Comparison of ENCODE assay signal across 33 mouse cellular contexts in genomic region chr7:19067063-19067462, GRCm38 (mm10). TPM values are rescaled to one million over a fixed set of nuclear protein-coding genes. Genes with fewer than 3 reads are reported as not detected.
A peak's percentile ranks its signal among the peaks of the same experiment; 100 is the strongest.
DNase-seq lines count a peak whose midpoint lies in the region; ATAC-seq and TF ChIP-seq lines count a peak whose summit lies in the region.
"Had no signal": no experiment of that assay in that cellular context is flagged by ENCODE, and none has a peak within 500 bp of the region (broad histone marks: within the 10 kb centered on the region; RNA-seq: fewer than 3 reads in every experiment).

No protein-coding gene starts in this region.

- no peak overlapping the region for H3K4me2 ChIP-seq in forebrain, embryonic 14.5 days (ENCODE audit: low read length)
- H3K4me2 ChIP-seq: embryonic facial prominence, embryonic 13.5 days; forebrain, embryonic 12.5 days; heart, embryonic 11.5 days; hindbrain, embryonic 12.5 days; hindbrain, embryonic 15.5 days; intestine, embryonic 15.5 days had no signal

- H3K9ac ChIP-seq in forebrain, embryonic 14.5 days (ENCODE audit: low read length) = no peak overlapping the region
- H3K9ac ChIP-seq: embryonic facial prominence, embryonic 13.5 days; forebrain, embryonic 12.5 days; hindbrain, embryonic 12.5 days; hindbrain, embryonic 15.5 days; intestine, embryonic 15.5 days had no signal

- WGBS in heart, embryonic 10.5 days = 41% methylated on average over 14 of the region's 14 CpGs
- whole genome bisulfite sequencing in forebrain, embryonic 14.5 days = 53% methylated on average over 14 of the region's 14 CpGs

- CTCF ChIA-PET in Patski (lab: Charles Lee) = interaction anchor here (0.8 kb wide), 1 partner anchor 88 kb away, joined by 3 read pairs; no protein-coding TSS in a partner anchor

- no peak for TF ChIP-seq CTCF in Patski (IDR thresholded peaks at IDR 0.05)

- H3K4me3 ChIP-seq in heart, embryonic 10.5 days = peak overlapping the region; percentile 1; the same call in 1 of the 2 replicates
- no peak overlapping the region for H3K4me3 ChIP-seq in forebrain, embryonic 14.5 days (ENCODE audit: low read depth, low read length)
- H3K4me3 ChIP-seq: embryonic facial prominence, embryonic 10.5 days; embryonic facial prominence, embryonic 13.5 days; erythroblast, embryonic 14.5 days; forebrain, embryonic 12.5 days; hindbrain, embryonic 12.5 days; hindbrain, embryonic 15.5 days; intestine, embryonic 15.5 days had no signal

- no peaks in the 10 kb centered on the region for H3K9me3 ChIP-seq in heart, embryonic 10.5 days
- no peaks in the 10 kb centered on the region for H3K9me3 ChIP-seq in forebrain, embryonic 14.5 days (replicated peaks; ENCODE audit: control insufficient read depth, low read length)
- H3K9me3 ChIP-seq: embryonic facial prominence, embryonic 13.5 days; forebrain, embryonic 12.5 days; G1E; hindbrain, embryonic 15.5 days; intestine, embryonic 15.5 days had no signal

- ATAC-seq in Patski = peak; percentile 17
- ATAC-seq in megakaryocyte-erythroid progenitor cell, adult 5-6 weeks (replicated peaks; ENCODE audit: low FRiP score, low TSS enrichment, poor library complexity, severe bottlenecking) = 0 out of 2 replicates have a peak, but pooled peaks have one; percentile 27
- ATAC-seq in forebrain, embryonic 14.5 days = no peak
- ATAC-seq: activated CD4-positive, CD25-positive, alpha-beta regulatory T cell, adult 4 months; forebrain, embryonic 16.5 days; intestine, embryonic 15.5 days had no signal

- peaks cover 48% of the 10 kb centered on the region for H3K27me3 ChIP-seq in heart, embryonic 10.5 days (ENCODE audit: insufficient read depth, poor library complexity, severe bottlenecking)
- H3K27me3 ChIP-seq in Patski = peaks cover 9% of the 10 kb centered on the region
- H3K27me3 ChIP-seq in forebrain, embryonic 14.5 days (replicated peaks; ENCODE audit: control insufficient read depth, insufficient read depth, low read length) = peaks cover 13% of the 10 kb centered on the region

- H3K36me3 ChIP-seq in heart, embryonic 10.5 days = no peaks in the 10 kb centered on the region
- H3K36me3 ChIP-seq in forebrain, embryonic 14.5 days (ENCODE audit: control insufficient read depth, insufficient read depth, low read length) = no peaks in the 10 kb centered on the region
- H3K36me3 ChIP-seq: embryonic facial prominence, embryonic 10.5 days; embryonic facial prominence, embryonic 13.5 days; forebrain, embryonic 12.5 days; G1E; hindbrain, embryonic 12.5 days; hindbrain, embryonic 15.5 days; intestine, embryonic 15.5 days had no signal

- in situ Hi-C loops in Patski (cut with MboI; ENCODE audit: low pct_unique_long_range_greater_than_20kb) = no loop called here

- POLR2A ChIA-PET in Patski (lab: Charles Lee) = no interaction called here

- DNase-seq in heart, embryonic 10.5 days (ENCODE audit: low spot score) = no peak
- no peak for DNase-seq in heart, adult 8-10 months (ENCODE audit: low spot score)
- DNase-seq in A20 (ENCODE audit: low read depth, low spot score) (peak; percentile 48), Patski (ENCODE audit: low read depth, low spot score) (no peak)
- no peak for DNase-seq in layer of hippocampus, postnatal 14 days (ENCODE audit: low spot score in 2 of 2)
- no peak for DNase-seq in forebrain, embryonic 14.5 days (ENCODE audit: low spot score)
- DNase-seq in B cell, adult 2 months = no peak
- DNase-seq: adrenal gland, adult 8-10 months; adrenal gland, postnatal 25 days; cerebellum, adult 11-12 months; cerebellum, adult 8-10 months; cerebellum, postnatal 10 days; cerebellum, postnatal 36 days; embryo, embryonic 11 days; gastrocnemius, postnatal 14 days; heart, adult 18-20 months had no signal

- H3K27ac ChIP-seq in heart, embryonic 10.5 days = no peak overlapping the region
- no peak overlapping the region for H3K27ac ChIP-seq in forebrain, embryonic 14.5 days (ENCODE audit: low read depth, low read length)
- H3K27ac ChIP-seq: embryonic facial prominence, embryonic 10.5 days; embryonic facial prominence, embryonic 13.5 days; forebrain, embryonic 12.5 days; hindbrain, embryonic 12.5 days; hindbrain, embryonic 15.5 days; intestine, embryonic 15.5 days had no signal

- peaks cover 6% of the 10 kb centered on the region; the same call in 1 of the 2 replicates for H3K4me1 ChIP-seq in heart, embryonic 10.5 days
- H3K4me1 ChIP-seq in forebrain, embryonic 14.5 days (ENCODE audit: control insufficient read depth, insufficient read depth, low read length) = no peaks in the 10 kb centered on the region
- H3K4me1 ChIP-seq: embryonic facial prominence, embryonic 10.5 days; embryonic facial prominence, embryonic 13.5 days; forebrain, embryonic 12.5 days; hindbrain, embryonic 12.5 days; hindbrain, embryonic 15.5 days; intestine, embryonic 15.5 days had no signal

RNA-seq across cellular contexts. Expression of gene Dmwd, which starts 9.0 kb away (rescaled TPM):
- 14.8 and 18.0 TPM in 2 replicates for polyA plus RNA-seq in heart, embryonic 10.5 days (2016; fragmentation: Nextera tagmentation; extraction: Ambion mirVana)
- total RNA-seq in heart, adult 8-10 months (2022) = 10 to 100 TPM; 49.9 to 57.5 (median 54.0) TPM
- 73.4 TPM for polyA plus RNA-seq in Patski (2021)
- total RNA-seq in megakaryocyte-erythroid progenitor cell, adult 5-6 weeks (2014; fragmentation: Nextera tagmentation) = 28.5 and 29.2 TPM in 2 replicates
- total RNA-seq in megakaryocyte-erythroid progenitor cell, adult 5-6 weeks (2017) = 7.7 and 10.6 TPM in 2 replicates
- total RNA-seq in layer of hippocampus, postnatal 14 days (2021) = 100 to 1,000 TPM; 141 to 147 TPM
- polyA plus RNA-seq in forebrain, embryonic 14.5 days (2014; fragmentation: Nextera tagmentation; extraction: Ambion mirVana) = 28.0 and 29.1 TPM in 2 replicates
- polyA plus RNA-seq: activated CD4-positive, CD25-positive, alpha-beta regulatory T cell, adult 4 months had no signal

RNA-seq across cellular contexts. Expression of gene Rsph6a, which starts 12.6 kb away (rescaled TPM):
- polyA plus RNA-seq in heart, embryonic 10.5 days (2016; fragmentation: Nextera tagmentation; extraction: Ambion mirVana) = not detected in 2 replicates
- not detected for total RNA-seq in heart, adult 8-10 months (2022)
- not detected for polyA plus RNA-seq in Patski (2021)
- not detected in 2 replicates for total RNA-seq in megakaryocyte-erythroid progenitor cell, adult 5-6 weeks (2014; fragmentation: Nextera tagmentation)
- not detected in 2 replicates for total RNA-seq in megakaryocyte-erythroid progenitor cell, adult 5-6 weeks (2017)
- under 1 TPM in 1 of 2 experiments, not detected in 1; 0.21 TPM for total RNA-seq in layer of hippocampus, postnatal 14 days (2021)
- polyA plus RNA-seq in forebrain, embryonic 14.5 days (2014; fragmentation: Nextera tagmentation; extraction: Ambion mirVana) = not detected in 2 replicates
- total RNA-seq: adrenal gland, postnatal 25 days; gastrocnemius, adult 18-20 months; gastrocnemius, postnatal 14 days; heart, adult 18-20 months; heart, postnatal 25 days; hematopoietic stem cell, adult 5-6 weeks had no signal
- polyA plus RNA-seq: activated CD4-positive, CD25-positive, alpha-beta regulatory T cell, adult 4 months; embryonic facial prominence, embryonic 10.5 days; embryonic facial prominence, embryonic 13.5 days; erythroblast, embryonic 14.5 days; forebrain, embryonic 12.5 days; heart, embryonic 11.5 days; heart, embryonic 14.5 days; heart, postnatal 0 days; hindbrain, embryonic 12.5 days; intestine, embryonic 15.5 days had no signal

RNA-seq across cellular contexts. Expression of gene Dmpk, which starts 16.6 kb away (rescaled TPM):
- polyA plus RNA-seq in heart, embryonic 10.5 days (2016; fragmentation: Nextera tagmentation; extraction: Ambion mirVana) = 16.9 and 17.7 TPM in 2 replicates
- total RNA-seq in heart, adult 8-10 months (2022) = 100 to 1,000 TPM; 532 to 655 (median 581) TPM
- 154 TPM for polyA plus RNA-seq in Patski (2021)
- total RNA-seq in megakaryocyte-erythroid progenitor cell, adult 5-6 weeks (2014; fragmentation: Nextera tagmentation) = 15.1 and 19.8 TPM in 2 replicates
- total RNA-seq in megakaryocyte-erythroid progenitor cell, adult 5-6 weeks (2017) = 3.9 and 7.5 TPM in 2 replicates
- 10 to 100 TPM; 33.0 to 42.3 TPM for total RNA-seq in layer of hippocampus, postnatal 14 days (2021)
- 4.4 and 7.8 TPM in 2 replicates for polyA plus RNA-seq in forebrain, embryonic 14.5 days (2014; fragmentation: Nextera tagmentation; extraction: Ambion mirVana)
- polyA plus RNA-seq: activated CD4-positive, CD25-positive, alpha-beta regulatory T cell, adult 4 months had no signal

RNA-seq across cellular contexts. Expression of gene Six5, which starts 27.3 kb away (rescaled TPM):
- polyA plus RNA-seq in heart, embryonic 10.5 days (2016; fragmentation: Nextera tagmentation; extraction: Ambion mirVana) = 5.7 and 6.1 TPM in 2 replicates
- total RNA-seq in heart, adult 8-10 months (2022) = 1 to 10 TPM; 5.8 to 9.9 (median 7.8) TPM
- 12.6 TPM for polyA plus RNA-seq in Patski (2021)
- total RNA-seq in megakaryocyte-erythroid progenitor cell, adult 5-6 weeks (2014; fragmentation: Nextera tagmentation) = 8.9 and 10.1 TPM in 2 replicates
- total RNA-seq in megakaryocyte-erythroid progenitor cell, adult 5-6 weeks (2017) = 2.1 and 2.2 TPM in 2 replicates
- total RNA-seq in layer of hippocampus, postnatal 14 days (2021) = 1 to 10 TPM; 2.1 to 2.7 TPM
- 2.4 and 3.5 TPM in 2 replicates for polyA plus RNA-seq in forebrain, embryonic 14.5 days (2014; fragmentation: Nextera tagmentation; extraction: Ambion mirVana)

RNA-seq across cellular contexts. Expression of gene Sympk, which starts 42.9 kb away (rescaled TPM):
- 34.0 and 44.5 TPM in 2 replicates for polyA plus RNA-seq in heart, embryonic 10.5 days (2016; fragmentation: Nextera tagmentation; extraction: Ambion mirVana)
- total RNA-seq in heart, adult 8-10 months (2022) = 10 to 100 TPM; 79.6 to 99.9 (median 98.8) TPM
- polyA plus RNA-seq in Patski (2021) = 104 TPM
- 73.9 and 91.0 TPM in 2 replicates for total RNA-seq in megakaryocyte-erythroid progenitor cell, adult 5-6 weeks (2014; fragmentation: Nextera tagmentation)
- total RNA-seq in megakaryocyte-erythroid progenitor cell, adult 5-6 weeks (2017) = 35.3 and 52.2 TPM in 2 replicates
- 100 to 1,000 TPM; 103 to 105 TPM for total RNA-seq in layer of hippocampus, postnatal 14 days (2021)
- polyA plus RNA-seq in forebrain, embryonic 14.5 days (2014; fragmentation: Nextera tagmentation; extraction: Ambion mirVana) = 19.1 and 22.7 TPM in 2 replicates

Comparison
In these comparisons a context has a peak if more than half of its experiments do, and no peak if none do; other contexts are left out.
1. RNA of gene Dmpk, which starts 16.6 kb away (total RNA-seq): 532 to 655 TPM in heart, adult 8-10 months; 33.0 to 42.3 TPM in layer of hippocampus, postnatal 14 days and 3.9 to 19.8 TPM in megakaryocyte-erythroid progenitor cell, adult 5-6 weeks; every median in the first group is over 10 times any median in the second.